Mouse (Mus musculus): ENCODE data around the gene Exosc2. TPM values are rescaled to one million over a fixed set of nuclear protein-coding genes. Genes with fewer than 3 reads are reported as not detected.

Gene Exosc2
- polyA plus RNA-seq, 1 experiment from 2014 or later = 70.1 TPM

DNA sequence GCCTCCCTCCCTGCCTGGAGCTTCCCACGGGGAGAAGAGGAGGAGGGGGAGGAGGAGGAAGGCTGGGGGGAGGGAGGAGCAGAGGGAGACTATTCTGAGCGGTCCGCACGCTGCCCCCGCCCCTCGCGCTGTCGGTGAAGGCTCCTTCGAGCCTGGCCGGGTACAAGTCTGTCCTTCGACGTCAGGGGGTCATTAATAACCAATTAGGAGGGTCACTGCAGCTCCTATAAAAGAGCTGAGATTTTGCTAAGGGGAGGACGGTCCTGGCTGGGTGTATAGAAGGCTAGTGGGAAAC lies 31.1 kb upstream of the Exosc2 start:
- H3K36me3 ChIP-seq (ENCODE audit: control insufficient read depth, insufficient read depth, low read length) = no peaks in the 10 kb centered on the region
- WGBS = 0% methylated on average over 12 of the region's 13 CpGs
- DNase-seq (ENCODE audit: low spot score, missing footprints) (no peak), ATAC-seq (ENCODE audit: low FRiP score) (peak; percentile 6; the same call in 1 of the 2 replicates)
- no peaks in the 10 kb centered on the region for H3K9me3 ChIP-seq (ENCODE audit: control insufficient read depth, low read length)
- H3K4me2 ChIP-seq = peak overlapping the region; percentile 64
- no peak overlapping the region for H3K27ac ChIP-seq (ENCODE audit: low read depth, low read length)
- H3K27me3 ChIP-seq (ENCODE audit: control insufficient read depth, insufficient read depth, low read length) = peaks cover 98% of the 10 kb centered on the region
- H3K9ac ChIP-seq (ENCODE audit: low read length) = peak overlapping the region; percentile 9; the same call in 1 of the 2 replicates
- H3K4me3 ChIP-seq (ENCODE audit: low read depth, low read length) = peak overlapping the region; percentile 35
- peaks cover 50% of the 10 kb centered on the region for H3K4me1 ChIP-seq (ENCODE audit: control insufficient read depth, insufficient read depth, low read length)

DNA sequence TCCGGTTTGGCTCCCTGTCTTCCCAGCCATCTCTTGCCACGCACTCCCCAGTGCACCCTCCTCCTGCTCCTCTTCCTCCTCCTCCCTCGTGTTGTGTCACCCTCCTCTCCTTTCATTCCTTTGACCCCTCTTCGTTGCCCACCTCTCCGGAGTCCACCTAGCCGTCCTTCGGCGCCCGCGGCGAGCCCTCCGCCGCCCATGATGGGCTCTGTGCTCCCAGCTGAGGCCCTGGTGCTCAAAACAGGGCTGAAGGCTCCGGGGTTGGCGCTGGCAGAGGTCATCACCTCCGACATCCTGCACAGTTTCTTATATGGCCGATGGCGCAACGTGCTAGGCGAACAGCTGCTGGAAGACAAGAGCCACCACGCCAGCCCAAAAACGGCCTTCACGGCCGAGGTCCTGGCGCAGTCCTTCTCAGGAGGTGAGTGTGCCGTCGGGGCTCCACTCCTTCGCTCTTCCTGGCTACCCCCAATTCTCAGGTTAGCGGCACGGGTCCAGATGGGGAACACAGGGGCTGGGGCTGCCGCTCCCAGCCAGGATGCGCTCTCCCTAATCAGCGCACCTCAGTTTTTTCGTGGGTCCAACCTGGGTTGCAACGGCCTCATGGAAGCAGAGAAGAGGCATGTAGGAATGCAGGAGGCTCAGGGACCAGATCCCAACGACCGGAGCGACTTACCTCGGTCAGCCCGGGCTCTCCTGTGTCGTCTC lies 30.5 kb upstream of the Exosc2 start, which contains the start of gene Prdm12:
Prdm12 (plus strand) TSS at position 137 of the 708 bp plus-strand sequence.
- under 1% methylated on average over 41 of the region's 41 CpGs for WGBS
- ATAC-seq (ENCODE audit: low FRiP score) = no peak
- H3K9ac ChIP-seq (ENCODE audit: low read length) = peak within 1 kb of the TSS; percentile 46; the same call in 1 of the 2 replicates

DNA sequence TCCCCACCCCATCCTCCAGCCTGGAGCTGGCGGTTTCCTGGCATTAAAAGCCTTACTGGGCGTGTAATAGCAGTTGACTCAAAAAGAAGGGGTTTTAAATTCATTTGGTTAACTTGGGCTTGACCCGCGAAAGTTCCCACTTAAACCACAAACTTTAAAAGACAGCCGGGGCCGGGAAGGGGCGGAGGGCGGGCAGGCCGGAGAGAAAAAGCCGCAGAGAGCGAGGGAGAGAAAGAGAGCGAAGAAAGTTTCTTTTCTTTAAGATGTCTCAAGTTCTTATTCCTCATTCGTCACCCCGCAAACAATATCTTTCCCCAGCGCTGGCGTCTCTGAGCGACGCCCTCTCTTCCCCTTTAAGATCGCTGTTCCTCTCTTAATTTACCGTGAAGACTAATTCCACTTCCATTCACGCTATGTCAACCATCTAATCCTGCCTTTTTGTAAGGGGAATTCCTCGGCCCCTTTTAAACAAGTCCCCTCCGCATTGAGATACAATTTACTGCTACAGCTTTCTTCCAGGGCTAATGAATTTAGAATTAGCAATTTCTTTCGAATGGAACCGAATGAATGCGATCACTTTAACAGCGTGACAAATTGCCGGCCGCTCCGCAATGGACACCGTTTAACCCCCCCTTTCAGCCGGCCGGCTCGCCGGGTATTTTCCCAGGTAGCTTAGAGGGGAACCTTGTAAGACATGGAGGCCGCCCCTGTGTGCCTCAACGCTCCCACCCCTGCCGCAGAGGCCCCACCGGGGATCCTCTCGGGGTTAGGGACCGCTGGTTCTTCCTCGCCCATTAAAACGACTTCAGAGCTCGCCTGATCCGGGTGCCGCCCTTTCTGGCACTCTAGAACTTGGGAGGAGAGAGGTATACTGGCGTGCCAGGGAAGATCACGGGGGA lies 29.7 kb upstream of the Exosc2 start:
- no peaks in the 10 kb centered on the region for H3K9me3 ChIP-seq (ENCODE audit: control insufficient read depth, low read length)
- H3K4me1 ChIP-seq (ENCODE audit: control insufficient read depth, insufficient read depth, low read length) = peaks cover 40% of the 10 kb centered on the region
- H3K27me3 ChIP-seq (ENCODE audit: control insufficient read depth, insufficient read depth, low read length) = peaks cover 98% of the 10 kb centered on the region
- ATAC-seq (ENCODE audit: low FRiP score) = peak; percentile 45
- DNase-seq (ENCODE audit: low spot score, missing footprints) = peak; percentile 98
- under 1% methylated on average over 48 of the region's 48 CpGs for WGBS
- peak overlapping the region; percentile 42; the same call in 1 of the 2 replicates for H3K27ac ChIP-seq (ENCODE audit: low read depth, low read length)
- H3K9ac ChIP-seq (ENCODE audit: low read length) = peak overlapping the region; percentile 46; the same call in 1 of the 2 replicates
- no peaks in the 10 kb centered on the region for H3K36me3 ChIP-seq (ENCODE audit: control insufficient read depth, insufficient read depth, low read length)
- peak overlapping the region; percentile 64 for H3K4me2 ChIP-seq
- H3K4me3 ChIP-seq (ENCODE audit: low read depth, low read length) = peak overlapping the region; percentile 35

More for the DNA sequence above, 30.5 kb upstream of the Exosc2 start, which contains the start of gene Prdm12:
- Histone ChIP-seq H3K4me2 (peak within 1 kb of the TSS; percentile 64), H3K27ac (ENCODE audit: low read depth, low read length) (peak within 1 kb of the TSS; percentile 42; the same call in 1 of the 2 replicates), H3K4me3 (ENCODE audit: low read depth, low read length) (peak within 1 kb of the TSS; percentile 35), H3K9me3 (ENCODE audit: control insufficient read depth, low read length) (no peaks in the 10 kb centered on the region), H3K4me1 (ENCODE audit: control insufficient read depth, insufficient read depth, low read length) (peaks cover 48% of the 10 kb centered on the region), H3K36me3 (ENCODE audit: control insufficient read depth, insufficient read depth, low read length) (no peaks in the 10 kb centered on the region), H3K27me3 (ENCODE audit: control insufficient read depth, insufficient read depth, low read length) (peaks cover 98% of the 10 kb centered on the region)
- DNase-seq (ENCODE audit: low spot score, missing footprints) = peak; percentile 97

- DNase-seq (ENCODE audit: low spot score, missing footprints) = no peak
- Histone ChIP-seq H3K4me1 (ENCODE audit: control insufficient read depth, insufficient read depth, low read length) (peaks cover 34% of the 10 kb centered on the region), H3K36me3 (ENCODE audit: control insufficient read depth, insufficient read depth, low read length) (no peaks in the 10 kb centered on the region), H3K4me3 (ENCODE audit: low read depth, low read length) (peak overlapping the region; percentile 35), H3K27me3 (ENCODE audit: control insufficient read depth, insufficient read depth, low read length) (peaks cover 99% of the 10 kb centered on the region), H3K9me3 (ENCODE audit: control insufficient read depth, low read length) (no peaks in the 10 kb centered on the region), H3K4me2 (peak overlapping the region; percentile 64), H3K27ac (ENCODE audit: low read depth, low read length) (no peak overlapping the region), H3K9ac (ENCODE audit: low read length) (no peak overlapping the region; the same call in 1 of the 2 replicates)
- no peak for ATAC-seq (ENCODE audit: low FRiP score)
- under 1% methylated on average over 11 of the region's 11 CpGs for WGBS
These were observed 29.0 kb upstream of the Exosc2 start for GRCm38 (mm10) chr2:31641508-31641830.

- H3K9ac ChIP-seq (ENCODE audit: low read length) = no peak overlapping the region; the same call in 1 of the 2 replicates
- H3K27ac ChIP-seq (ENCODE audit: low read depth, low read length) = no peak overlapping the region
- no peaks in the 10 kb centered on the region for H3K9me3 ChIP-seq (ENCODE audit: control insufficient read depth, low read length)
- H3K36me3 ChIP-seq (ENCODE audit: control insufficient read depth, insufficient read depth, low read length) = no peaks in the 10 kb centered on the region
- peak overlapping the region; percentile 64 for H3K4me2 ChIP-seq
- H3K4me1 ChIP-seq (ENCODE audit: control insufficient read depth, insufficient read depth, low read length) = peaks cover 30% of the 10 kb centered on the region
- H3K4me3 ChIP-seq (ENCODE audit: low read depth, low read length) = peak overlapping the region; percentile 35
- H3K27me3 ChIP-seq (ENCODE audit: control insufficient read depth, insufficient read depth, low read length) = peaks cover 99% of the 10 kb centered on the region
- 1% methylated on average over 18 of the region's 18 CpGs for WGBS
- ATAC-seq (ENCODE audit: low FRiP score) (no peak), DNase-seq (ENCODE audit: low spot score, missing footprints) (peak; percentile 92)
These were observed 28.6 kb upstream of the Exosc2 start for GRCm38 (mm10) chr2:31641929-31642328.

GRCm38 (mm10) chr2:31653971-31654853 lies 16.3 kb upstream of the Exosc2 start:
- ATAC-seq (ENCODE audit: low FRiP score) (peak; percentile 33; the same call in 1 of the 2 replicates), DNase-seq (ENCODE audit: low spot score, missing footprints) (peak; percentile 95)
- Histone ChIP-seq H3K9me3 (ENCODE audit: control insufficient read depth, low read length) (no peaks in the 10 kb centered on the region), H3K9ac (ENCODE audit: low read length) (peak overlapping the region; percentile 24; the same call in 1 of the 2 replicates), H3K4me1 (ENCODE audit: control insufficient read depth, insufficient read depth, low read length) (peaks cover 10% of the 10 kb centered on the region), H3K36me3 (ENCODE audit: control insufficient read depth, insufficient read depth, low read length) (no peaks in the 10 kb centered on the region), H3K4me3 (ENCODE audit: low read depth, low read length) (peak overlapping the region; percentile 47), H3K27ac (ENCODE audit: low read depth, low read length) (no peak overlapping the region), H3K4me2 (peak overlapping the region; percentile 83), H3K27me3 (ENCODE audit: control insufficient read depth, insufficient read depth, low read length) (peaks cover 85% of the 10 kb centered on the region)
- under 1% methylated on average over 95 of the region's 109 CpGs for WGBS

GRCm38 (mm10) chr2:31654854-31655559 lies 15.5 kb upstream of the Exosc2 start:
- Histone ChIP-seq H3K4me2 (peak overlapping the region; percentile 83; the same call in 1 of the 2 replicates), H3K36me3 (ENCODE audit: control insufficient read depth, insufficient read depth, low read length) (no peaks in the 10 kb centered on the region), H3K9me3 (ENCODE audit: control insufficient read depth, low read length) (no peaks in the 10 kb centered on the region), H3K4me3 (ENCODE audit: low read depth, low read length) (peak overlapping the region; percentile 47), H3K4me1 (ENCODE audit: control insufficient read depth, insufficient read depth, low read length) (peaks cover 10% of the 10 kb centered on the region), H3K27me3 (ENCODE audit: control insufficient read depth, insufficient read depth, low read length) (peaks cover 77% of the 10 kb centered on the region), H3K9ac (ENCODE audit: low read length) (no peak overlapping the region), H3K27ac (ENCODE audit: low read depth, low read length) (no peak overlapping the region)
- ATAC-seq (ENCODE audit: low FRiP score) = peak; percentile 22; the same call in 1 of the 2 replicates
- WGBS = 6% methylated on average over 22 of the region's 22 CpGs
- peak; percentile 93 for DNase-seq (ENCODE audit: low spot score, missing footprints)

DNA sequence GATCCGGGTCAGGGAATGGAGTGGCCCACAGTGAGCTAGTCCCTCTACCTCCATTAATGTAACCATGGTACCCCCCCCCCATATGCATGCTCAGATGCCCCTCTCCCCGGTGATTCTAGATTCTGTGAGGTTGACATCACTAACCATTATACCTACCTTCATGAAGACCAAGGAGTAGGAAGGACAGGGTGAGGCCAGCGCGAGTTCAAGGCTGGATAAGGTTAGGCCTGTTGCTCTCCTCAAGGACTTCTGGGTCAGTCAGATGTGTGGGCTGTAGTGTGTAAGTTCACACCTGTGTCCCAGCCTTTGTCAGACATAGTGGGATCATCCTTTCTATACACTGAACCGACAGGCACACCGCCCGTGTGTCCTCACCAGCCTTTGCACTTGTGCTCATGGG lies 14.1 kb upstream of the Exosc2 start:
- H3K36me3 ChIP-seq (ENCODE audit: control insufficient read depth, insufficient read depth, low read length) = no peaks in the 10 kb centered on the region
- WGBS = 85% methylated on average over 7 of the region's 7 CpGs
- H3K4me2 ChIP-seq = no peak overlapping the region
- H3K9ac ChIP-seq (ENCODE audit: low read length) = no peak overlapping the region
- H3K4me3 ChIP-seq (ENCODE audit: low read depth, low read length) = no peak overlapping the region
- no peak overlapping the region for H3K27ac ChIP-seq (ENCODE audit: low read depth, low read length)
- H3K9me3 ChIP-seq (ENCODE audit: control insufficient read depth, low read length) = no peaks in the 10 kb centered on the region
- H3K27me3 ChIP-seq (ENCODE audit: control insufficient read depth, insufficient read depth, low read length) = peaks cover 66% of the 10 kb centered on the region
- DNase-seq (ENCODE audit: low spot score, missing footprints) (peak; percentile 81), ATAC-seq (ENCODE audit: low FRiP score) (no peak)
- H3K4me1 ChIP-seq (ENCODE audit: control insufficient read depth, insufficient read depth, low read length) = peaks cover 10% of the 10 kb centered on the region

Measured in midbrain, embryonic 11.5 days (tissue).